In the genomic region with DNA sequence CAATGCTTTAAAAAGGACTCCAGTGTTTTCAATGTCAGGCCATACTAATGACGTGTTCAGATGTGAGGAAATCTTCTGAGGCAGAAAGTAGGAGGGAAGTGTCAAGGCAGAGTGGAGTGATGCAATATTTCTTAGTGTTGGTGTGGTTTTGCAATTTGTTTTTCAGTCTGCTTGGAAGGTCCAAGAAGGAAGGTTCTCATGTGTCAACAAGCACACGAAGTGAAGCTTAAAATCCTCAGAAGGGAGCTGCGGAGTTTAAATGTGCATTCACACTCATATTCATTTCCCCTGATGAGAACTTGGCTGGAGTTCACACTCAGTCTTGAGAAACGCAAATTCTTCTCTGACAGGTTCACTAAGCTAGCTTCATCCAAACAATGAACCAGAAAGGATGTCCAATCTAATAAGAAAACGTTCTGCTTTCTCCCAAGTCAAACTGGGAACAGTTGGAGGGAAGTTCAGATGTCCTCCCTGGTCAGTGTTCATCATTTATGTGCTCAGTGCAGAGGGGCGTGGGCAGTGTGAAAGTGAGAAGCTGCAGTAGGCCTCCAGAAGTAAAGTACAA, we compare ENCODE assay signal across 11 mouse cellular contexts.
DNase-seq lines count a peak whose midpoint lies in the region; ATAC-seq and TF ChIP-seq lines count a peak whose summit lies in the region.
"Had no signal": no experiment of that assay in that cellular context is flagged by ENCODE, and none has a peak within 500 bp of the region (broad histone marks: within the 10 kb centered on the region; RNA-seq: fewer than 3 reads in every experiment).

No protein-coding gene starts in this region.

- H3K79me2 ChIP-seq in heart, adult 2 months (replicated peaks; ENCODE audit: control insufficient read depth, insufficient read depth, low read length), result no peaks in the 10 kb centered on the region
- no peaks in the 10 kb centered on the region for H3K79me2 ChIP-seq in C2C12 (ENCODE audit: control insufficient read depth, insufficient read depth)

- H3K27me3 ChIP-seq in heart, adult 2 months (ENCODE audit: control insufficient read depth, insufficient read depth, low read length), result no peaks in the 10 kb centered on the region
- H3K27me3 ChIP-seq in C2C12 (ENCODE audit: control insufficient read depth, insufficient read depth, insufficient read length), result no peaks in the 10 kb centered on the region
- H3K27me3 ChIP-seq in lung, postnatal 0 days (replicated peaks; ENCODE audit: insufficient read depth, low read length), result no peaks in the 10 kb centered on the region
- no peaks in the 10 kb centered on the region for H3K27me3 ChIP-seq in hindbrain, embryonic 10.5 days (ENCODE audit: insufficient read depth, poor library complexity, severe bottlenecking)
- H3K27me3 ChIP-seq: midbrain, embryonic 12.5 days had no signal

- intact Hi-C loops in heart, adult 2 months (cut with DNase I), result no loop called here
- intact Hi-C loops in left cerebral cortex, postnatal 14 days (cut with DNase I), result no loop called here

- no peak overlapping the region for H3K4me3 ChIP-seq in heart, adult 2 months
- H3K4me3 ChIP-seq in C2C12 (ENCODE audit: insufficient read depth, poor library complexity, severe bottlenecking), result no peak overlapping the region
- no peak overlapping the region for H3K4me3 ChIP-seq in lung, postnatal 0 days (ENCODE audit: low read depth, low read length)
- H3K4me3 ChIP-seq in hindbrain, embryonic 10.5 days, result no peak overlapping the region
- H3K4me3 ChIP-seq: midbrain, embryonic 12.5 days had no signal

- DNase-seq in heart, adult 2 months, result peak in 1 of 2 experiments; percentile 46
- no peak for DNase-seq in heart, postnatal 4 days
- DNase-seq in fibroblast of lung, adult 2 months (ENCODE audit: low read depth), result peak; percentile 93
- peak; percentile 98 for DNase-seq in lung, postnatal 0 days (ENCODE audit: low spot score)
- no peak for DNase-seq in yolk sac, embryonic 10.5 days (ENCODE audit: low spot score)
- no peak for DNase-seq in left cerebral cortex, postnatal 14 days (ENCODE audit: low spot score in 2 of 2)
- DNase-seq in hindbrain, embryonic 10.5 days (ENCODE audit: low spot score), result no peak
- DNase-seq: forebrain, postnatal 0 days; right cerebral cortex, postnatal 25 days had no signal

- H3K9ac ChIP-seq in heart, adult 2 months (ENCODE audit: low read depth, low read length), result no peak overlapping the region
- no peak overlapping the region for H3K9ac ChIP-seq in lung, postnatal 0 days (replicated peaks; ENCODE audit: low read depth)
- H3K9ac ChIP-seq: forebrain, postnatal 0 days; midbrain, embryonic 12.5 days had no signal

- ATAC-seq in lung, postnatal 0 days, result peak; percentile 90
- ATAC-seq: forebrain, postnatal 0 days had no signal

- no peak overlapping the region for H3K4me2 ChIP-seq in lung, postnatal 0 days (replicated peaks; ENCODE audit: low read depth, low read length)
- H3K4me2 ChIP-seq: midbrain, embryonic 12.5 days had no signal

- peak overlapping the region; percentile 68 for H3K27ac ChIP-seq in heart, adult 2 months
- H3K27ac ChIP-seq in lung, postnatal 0 days (ENCODE audit: low read length), result peak overlapping the region; percentile 81
- no peak overlapping the region for H3K27ac ChIP-seq in hindbrain, embryonic 10.5 days
- H3K27ac ChIP-seq: midbrain, embryonic 12.5 days had no signal

- TF ChIP-seq CTCF in heart, adult 2 months (IDR thresholded peaks at IDR 0.05), result no peak
- no peak for TF ChIP-seq CTCF in C2C12 (IDR thresholded peaks at IDR 0.05; ENCODE audit: control insufficient read depth, insufficient read depth, insufficient read length)
- TF ChIP-seq CTCF in lung, postnatal 0 days (IDR thresholded peaks at IDR 0.05), result no peak

- WGBS in heart, adult 2 months, result 47% methylated on average over 6 of the region's 6 CpGs
- WGBS in lung, postnatal 0 days, result 31% methylated on average over 6 of the region's 6 CpGs
- 71% methylated on average over 6 of the region's 6 CpGs for WGBS in hindbrain, embryonic 10.5 days

- H3ac ChIP-seq in C2C12 (ENCODE audit: control insufficient read depth, insufficient read length, low read depth), result no peak overlapping the region

- H3K36me3 ChIP-seq in heart, adult 2 months (ENCODE audit: control insufficient read depth, insufficient read depth, low read length), result no peaks in the 10 kb centered on the region
- no peaks in the 10 kb centered on the region for H3K36me3 ChIP-seq in C2C12 (ENCODE audit: control insufficient read depth, insufficient read depth)
- no peaks in the 10 kb centered on the region for H3K36me3 ChIP-seq in lung, postnatal 0 days (ENCODE audit: insufficient read depth, low read length)
- H3K36me3 ChIP-seq in hindbrain, embryonic 10.5 days, result no peaks in the 10 kb centered on the region
- H3K36me3 ChIP-seq: midbrain, embryonic 12.5 days had no signal

- no peaks in the 10 kb centered on the region for H3K9me3 ChIP-seq in lung, postnatal 0 days (ENCODE audit: low read length)
- H3K9me3 ChIP-seq in hindbrain, embryonic 10.5 days, result no peaks in the 10 kb centered on the region
- H3K9me3 ChIP-seq: midbrain, embryonic 12.5 days had no signal

- TF ChIP-seq POLR2A in heart, adult 2 months (IDR thresholded peaks at IDR 0.05; ENCODE audit: insufficient read depth, low read depth, low read length), result peak; percentile 60; the same call in 1 of the 2 replicates

- no peak for TF ChIP-seq EP300 in heart, adult 2 months (IDR thresholded peaks at IDR 0.05; ENCODE audit: insufficient read depth, low read depth, low read length)
- TF ChIP-seq EP300 in lung, postnatal 0 days (IDR thresholded peaks at IDR 0.05), result peak; percentile 96

- H3K79me3 ChIP-seq in C2C12 (ENCODE audit: low read depth), result no peaks in the 10 kb centered on the region

- H3K4me1 ChIP-seq in heart, adult 2 months (ENCODE audit: control insufficient read depth, insufficient read depth, low read length), result peaks cover 8% of the 10 kb centered on the region
- H3K4me1 ChIP-seq in lung, postnatal 0 days (ENCODE audit: insufficient read depth, low read depth, low read length), result no peaks in the 10 kb centered on the region
- H3K4me1 ChIP-seq in hindbrain, embryonic 10.5 days (replicated peaks), result no peaks in the 10 kb centered on the region
- H3K4me1 ChIP-seq: midbrain, embryonic 12.5 days had no signal

TF ChIP-seq in C2C12, 6 proteins besides CTCF, POLR2A, EP300 and RAD21:
- TF ChIP-seq CEBPB (IDR thresholded peaks at IDR 0.05; ENCODE audit: low read depth) (peak; percentile 84), MYOG (IDR thresholded peaks at IDR 0.05; ENCODE audit: control insufficient read depth, extremely low read depth, insufficient read length) (no peak), MYOD1 (IDR thresholded peaks at IDR 0.05; ENCODE audit: control insufficient read depth, insufficient read length, low read depth) (no peak)
TF ChIP-seq in C2C12: peak in this region for 1.

Comparison
In these comparisons a context has a peak if more than half of its experiments do, and no peak if none do; other contexts are left out.
1. DNase-seq: peak in fibroblast of lung, adult 2 months (single experiment) and lung, postnatal 0 days (single experiment); none in heart, postnatal 4 days (single experiment), yolk sac, embryonic 10.5 days (single experiment), left cerebral cortex, postnatal 14 days (0 of 2) and hindbrain, embryonic 10.5 days (single experiment).